Mouse (Mus musculus) ES-E14 (cell line): ENCODE data around the gene Srbd1. TPM values are rescaled to one million over a fixed set of nuclear protein-coding genes. Genes with fewer than 3 reads are reported as not detected.

Source experiments
- DNase-seq: peaks from one replicate; pipeline ENCODE4 v3.0.0-alpha.2; 2013; ENCODE audit warnings: low read depth, low spot score
- H3K27ac ChIP-seq: 2 replicates; pipeline ENCODE4 v1.5.1; 2012; ENCODE audit warnings: low read depth, mild to moderate bottlenecking, low read length, moderate library complexity, mixed read lengths; ENCODE audit not compliant: poor library complexity, insufficient read depth, severe bottlenecking
- H3K36me3 ChIP-seq: 2 replicates; pipeline ENCODE4 v1.6.1; 2012; ENCODE audit warnings: mild to moderate bottlenecking, low read length, moderate library complexity, mixed read lengths; ENCODE audit not compliant: control insufficient read depth, poor library complexity, insufficient read depth, severe bottlenecking
- H3K4me1 ChIP-seq, 2 experiments: fragments of 150-350 bp in 1 of 2; sonication (generic) in 1 of 2; 2 replicates each; pipeline ENCODE4 v1.6.1; 2012; ENCODE audit warnings: low read length in 2 of 2, mild to moderate bottlenecking in 1 of 2, mixed read lengths in 1 of 2; ENCODE audit not compliant: control insufficient read depth in 2 of 2, insufficient read depth in 2 of 2, poor library complexity in 1 of 2
- H3K4me3 ChIP-seq, 2 experiments: fragments of 150-350 bp in 1 of 2; sonication (generic) in 1 of 2; 2 replicates each; pipeline ENCODE4 v1.5.1; 2012; ENCODE audit warnings: low read length in 2 of 2, low read depth in 1 of 2, mild to moderate bottlenecking in 1 of 2, mixed read lengths in 1 of 2; ENCODE audit not compliant: insufficient read depth in 1 of 2, poor library complexity in 1 of 2, severe bottlenecking in 1 of 2
- H3K9ac ChIP-seq: 2 replicates; pipeline ENCODE4 v1.6.1; 2012; ENCODE audit warnings: low read depth, mild to moderate bottlenecking, low read length, mixed read lengths; ENCODE audit not compliant: poor library complexity, insufficient read depth, severe bottlenecking
- H3K9me3 ChIP-seq: fragments of 150-350 bp; sonication (generic); 2 replicates; pipeline ENCODE4 v1.6.1; 2012; ENCODE audit warnings: low read depth, mild to moderate bottlenecking, low read length; ENCODE audit not compliant: control insufficient read depth, insufficient read depth
- CHD2 ChIP-seq: IDR thresholded peaks from 2 replicates; pipeline ENCODE4 v1.6.1; 2014; ENCODE audit warnings: mild to moderate bottlenecking, low read depth, low read length, inconsistent platforms
- HCFC1 ChIP-seq: IDR thresholded peaks from 2 replicates; pipeline ENCODE4 v1.6.1; 2012; ENCODE audit warnings: low read length, inconsistent platforms, borderline replicate concordance; ENCODE audit not compliant: insufficient read depth
- MAFK ChIP-seq: IDR thresholded peaks from 2 replicates; pipeline ENCODE4 v1.6.1; 2014; ENCODE audit warnings: mild to moderate bottlenecking, low read depth, low read length, inconsistent platforms; ENCODE audit not compliant: insufficient read depth
- ZC3H11A ChIP-seq: IDR thresholded peaks from 2 replicates; pipeline ENCODE4 v1.6.1; 2012; ENCODE audit warnings: low read depth, mild to moderate bottlenecking, inconsistent platforms, low read length, borderline replicate concordance
- ZNF384 ChIP-seq: IDR thresholded peaks from 2 replicates; pipeline ENCODE4 v1.6.1; 2012; ENCODE audit warnings: low read depth, low read length, inconsistent platforms
- in situ Hi-C, 2 experiments: fragments of 600-800 bp; cut with MboI; formaldehyde crosslinking; loops; one replicate each; pipeline ENCODE4 v1.15.1; 2025; ENCODE audit warnings: low sequenced_read_pairs in 2 of 2, inconsistent platforms in 1 of 2; ENCODE audit not compliant: unreplicated experiment in 2 of 2
- total RNA-seq: library from RNA; depleted of rRNA; stranded (reverse); fragments of 300-350 nt; gene quantifications from 2 replicates; pipeline ENCODE4 v1.2.3, GENCODE M21; 2012

The Srbd1 gene
- total RNA-seq, 1 experiment: 39.1 TPM

DNA sequence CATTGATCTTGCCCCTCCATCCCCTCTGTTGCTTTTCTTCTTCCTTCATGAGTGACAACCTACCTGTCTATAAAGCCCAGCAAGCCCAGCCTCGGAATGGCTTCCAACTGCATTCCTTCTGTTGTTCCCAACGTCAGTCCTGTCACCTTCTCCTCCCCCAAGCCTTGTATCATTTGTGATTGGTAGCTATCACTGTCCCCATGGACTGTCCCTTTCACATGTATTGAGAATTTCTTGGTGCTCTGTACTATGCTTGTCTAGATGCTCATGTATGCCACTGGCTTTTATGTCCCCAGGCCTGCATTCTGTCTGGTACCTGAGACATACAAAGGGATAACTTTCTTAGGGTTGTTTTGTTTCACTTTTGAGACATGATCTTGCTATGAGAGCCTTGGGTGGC, 193.2 kb downstream of the Srbd1 start:
- Histone ChIP-seq H3K36me3 (no peaks in the 10 kb centered on the region), H3K27ac (no peak overlapping the region), H3K4me1 (no peaks in the 10 kb centered on the region), H3K4me3 (no peak overlapping the region), H3K9me3 (no peaks in the 10 kb centered on the region), H3K9ac (no peak overlapping the region)
- DNase-seq: no peak
- in situ Hi-C loops: no loop called here
- no peak for TF ChIP-seq ZNF384
- no peak for TF ChIP-seq CHD2
- no peak for TF ChIP-seq ZC3H11A
- TF ChIP-seq HCFC1: no peak
- no peak for TF ChIP-seq MAFK

DNA sequence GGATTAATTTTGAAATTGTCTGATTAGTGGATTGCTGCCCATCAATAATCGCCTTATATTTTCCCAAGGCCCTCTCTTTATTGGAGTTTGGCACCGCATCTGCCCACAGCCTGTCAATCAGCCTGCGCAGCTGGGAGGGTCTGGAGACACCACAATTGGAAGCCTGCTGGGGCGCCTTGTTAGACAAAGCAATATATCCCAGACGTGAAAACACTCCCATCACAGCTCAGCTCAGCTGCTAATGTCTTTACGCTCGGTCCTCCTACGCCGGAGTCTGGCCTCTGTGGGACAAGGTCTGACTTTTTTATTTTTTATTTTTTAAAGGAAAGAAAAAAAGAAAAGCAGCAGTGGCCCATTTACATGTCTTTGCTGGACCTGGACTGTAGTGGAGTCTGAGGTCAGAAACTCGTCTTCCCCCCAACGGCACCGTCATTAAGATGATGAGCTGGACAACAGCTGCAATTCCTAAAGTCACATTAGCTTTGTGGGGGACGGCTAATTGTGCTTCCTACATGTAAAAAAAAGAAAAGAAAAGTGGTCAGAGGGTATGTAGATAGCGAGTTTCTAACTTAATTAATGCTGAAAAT, 195.0 kb downstream of the Srbd1 start:
- TF ChIP-seq HCFC1: no peak
- no peak for TF ChIP-seq ZC3H11A
- no peak for TF ChIP-seq ZNF384
- no peaks in the 10 kb centered on the region for H3K4me1 ChIP-seq
- no peak overlapping the region for H3K9ac ChIP-seq
- H3K4me3 ChIP-seq: no peak overlapping the region
- H3K36me3 ChIP-seq: no peaks in the 10 kb centered on the region
- no peak overlapping the region for H3K27ac ChIP-seq
- in situ Hi-C loops: no loop called here
- H3K9me3 ChIP-seq: no peaks in the 10 kb centered on the region
- DNase-seq: no peak

- Histone ChIP-seq H3K9ac (no peak overlapping the region), H3K36me3 (no peaks in the 10 kb centered on the region), H3K4me1 (no peaks in the 10 kb centered on the region), H3K9me3 (no peaks in the 10 kb centered on the region), H3K27ac (no peak overlapping the region), H3K4me3 (no peak overlapping the region)
- no peak for DNase-seq
- TF ChIP-seq ZC3H11A (no peak), ZNF384 (no peak), MAFK (no peak), CHD2 (no peak), HCFC1 (no peak)
- in situ Hi-C loops: no loop called here
Observed at GRCm38 (mm10) chr17:85948911-85949909, 195.8 kb downstream of the Srbd1 start.

DNA sequence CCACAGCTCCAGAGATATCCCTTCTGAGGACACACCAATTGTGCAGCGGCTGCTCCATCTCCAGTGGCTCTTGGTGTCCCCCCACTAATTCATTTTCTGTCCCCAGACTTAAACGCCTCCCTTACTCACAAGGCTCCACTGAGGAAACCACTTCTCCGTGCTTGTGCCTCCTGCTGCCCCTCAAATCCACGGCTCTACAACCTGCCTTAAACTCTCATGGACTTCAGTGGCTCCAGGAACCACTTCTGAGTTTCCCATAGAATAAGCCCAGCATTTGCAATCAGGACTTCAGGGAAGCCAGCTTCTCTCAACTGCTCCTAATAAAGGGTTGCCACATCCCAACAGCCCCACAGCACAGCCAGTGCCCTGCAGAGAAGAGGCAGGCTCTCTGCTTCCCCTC, 200.2 kb downstream of the Srbd1 start:
- H3K4me3 ChIP-seq: no peak overlapping the region
- no peaks in the 10 kb centered on the region for H3K4me1 ChIP-seq
- TF ChIP-seq HCFC1 (no peak), MAFK (no peak), ZC3H11A (no peak), ZNF384 (no peak), CHD2 (no peak)
- in situ Hi-C loops: no loop called here
- DNase-seq: no peak
- H3K36me3 ChIP-seq: no peaks in the 10 kb centered on the region
- no peak overlapping the region for H3K9ac ChIP-seq
- no peaks in the 10 kb centered on the region for H3K9me3 ChIP-seq
- H3K27ac ChIP-seq: no peak overlapping the region
